Mouse (Mus musculus) stomach, postnatal 0 days (tissue): ENCODE measurements around the gene Trem1.

Experiments used
- CTCF ChIP-seq: IDR thresholded peaks from 2 replicates; pipeline ENCODE4 v1.5.1; 2016; ENCODE audit warnings: antibody characterized with exemption, low read depth, mild to moderate bottlenecking, moderate library complexity
- EP300 ChIP-seq: optimal IDR thresholded peaks from 2 replicates; pipeline ENCODE3; 2016; ENCODE audit warnings: antibody characterized with exemption

DNA sequence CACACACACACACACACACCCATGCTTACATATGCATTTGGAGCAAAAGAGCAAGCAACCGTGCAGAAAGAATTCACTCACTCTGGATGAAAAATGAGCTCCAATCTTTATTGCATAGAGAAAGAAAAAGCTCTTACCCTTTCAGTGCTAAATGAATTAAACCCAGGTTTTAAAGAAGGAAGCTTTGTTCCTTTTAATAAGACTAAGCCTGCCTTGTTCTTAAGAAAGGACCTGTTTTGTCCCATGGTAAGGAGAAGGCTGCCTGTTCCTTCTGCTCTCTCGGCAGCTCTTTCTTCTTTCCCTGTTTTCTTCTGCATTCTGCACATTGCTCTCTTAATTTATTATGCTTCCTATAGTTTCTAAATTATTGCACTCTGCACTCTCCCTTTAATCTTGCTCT lies 33.6 kb downstream of the Trem1 start:
- TF ChIP-seq CTCF (no peak), EP300 (no peak)
